In genomic region chr8:121880818-121881217, GRCm38 (mm10) we compare ENCODE assay signal across 18 mouse cellular contexts. TPM values are rescaled to one million over a fixed set of nuclear protein-coding genes. Genes with fewer than 3 reads are reported as not detected.
DNase-seq lines count a peak whose midpoint lies in the region; ATAC-seq and TF ChIP-seq lines count a peak whose summit lies in the region.
"Had no signal": no experiment of that assay in that cellular context is flagged by ENCODE, and none has a peak within 500 bp of the region (broad histone marks: within the 10 kb centered on the region; RNA-seq: fewer than 3 reads in every experiment).

No protein-coding gene starts in this region.

- H3K36me3 ChIP-seq in heart, postnatal 0 days (replicated peaks; ENCODE audit: control insufficient read depth, insufficient read depth, low read length): peaks cover 25% of the 10 kb centered on the region
- peaks cover 6% of the 10 kb centered on the region; the same call in 1 of the 2 replicates for H3K36me3 ChIP-seq in lung, embryonic 16.5 days (ENCODE audit: control insufficient read depth, insufficient read depth, low read length)
- peaks cover 50% of the 10 kb centered on the region for H3K36me3 ChIP-seq in limb, embryonic 10.5 days

- H3K4me3 ChIP-seq in heart, postnatal 0 days (ENCODE audit: low read depth, low read length): no peak overlapping the region
- H3K4me3 ChIP-seq in lung, embryonic 16.5 days (ENCODE audit: low read length): no peak overlapping the region
- H3K4me3 ChIP-seq in limb, embryonic 10.5 days: no peak overlapping the region
- H3K4me3 ChIP-seq: embryonic facial prominence, embryonic 12.5 days; gastrocnemius, adult 2 months; liver, embryonic 12.5 days; megakaryocyte, embryonic 14.5 days had no signal

- DNase-seq in heart, postnatal 0 days (ENCODE audit: low spot score): peak; percentile 65
- DNase-seq in heart, postnatal 25 days (ENCODE audit: low spot score): no peak
- DNase-seq in lung, postnatal 14 days: no peak
- DNase-seq in NIH3T3 (ENCODE audit: low read depth): peak; percentile 36
- peak; percentile 27 to 40 for DNase-seq in kidney, postnatal 36 days
- DNase-seq in limb, embryonic 10.5 days (ENCODE audit: low spot score): no peak
- DNase-seq: cerebellum, adult 11-12 months; forebrain, postnatal 0 days; gastrocnemius, adult 2 months; layer of hippocampus, postnatal 36 days; left cerebral cortex, postnatal 4 days had no signal

- no peak overlapping the region for H3K4me2 ChIP-seq in heart, postnatal 0 days (ENCODE audit: low read depth, low read length)
- H3K4me2 ChIP-seq in lung, embryonic 16.5 days (ENCODE audit: low read depth, low read length): no peak overlapping the region
- H3K4me2 ChIP-seq: embryonic facial prominence, embryonic 12.5 days; liver, embryonic 12.5 days had no signal

- peak; percentile 81 for ATAC-seq in heart, postnatal 0 days (ENCODE audit: insufficient read depth, low read depth)
- peak; percentile 74 for ATAC-seq in lung, embryonic 16.5 days (ENCODE audit: low read depth)
- ATAC-seq: CD4-positive, CD25-positive, alpha-beta regulatory T cell, adult 4 months; forebrain, postnatal 0 days; hindbrain, embryonic 16.5 days; liver, embryonic 12.5 days had no signal

- H3K4me1 ChIP-seq in heart, postnatal 0 days (ENCODE audit: control insufficient read depth, insufficient read depth): peaks cover 18% of the 10 kb centered on the region
- H3K4me1 ChIP-seq in lung, embryonic 16.5 days (replicated peaks; ENCODE audit: control insufficient read depth, insufficient read depth, low read length): no peaks in the 10 kb centered on the region; the same call in 1 of the 2 replicates
- peaks cover 4% of the 10 kb centered on the region for H3K4me1 ChIP-seq in limb, embryonic 10.5 days
- H3K4me1 ChIP-seq: embryonic facial prominence, embryonic 12.5 days had no signal

- H3K27me3 ChIP-seq in heart, postnatal 0 days (ENCODE audit: control insufficient read depth, insufficient read depth, low read length): no peaks in the 10 kb centered on the region
- H3K27me3 ChIP-seq in lung, embryonic 16.5 days (ENCODE audit: control insufficient read depth, insufficient read depth, low read depth, low read length): no peaks in the 10 kb centered on the region
- H3K27me3 ChIP-seq in limb, embryonic 10.5 days (ENCODE audit: low read depth, poor library complexity, severe bottlenecking): no peaks in the 10 kb centered on the region
- H3K27me3 ChIP-seq: embryonic facial prominence, embryonic 12.5 days; liver, embryonic 12.5 days; megakaryocyte, embryonic 14.5 days had no signal

- TF ChIP-seq CTCF in heart, postnatal 0 days (IDR thresholded peaks at IDR 0.05; ENCODE audit: low read depth): no peak

- H3K9me3 ChIP-seq in heart, postnatal 0 days (replicated peaks; ENCODE audit: control insufficient read depth, low read length): no peaks in the 10 kb centered on the region
- H3K9me3 ChIP-seq in lung, embryonic 16.5 days (ENCODE audit: control insufficient read depth, low read length): no peaks in the 10 kb centered on the region
- H3K9me3 ChIP-seq in limb, embryonic 10.5 days (replicated peaks): no peaks in the 10 kb centered on the region
- H3K9me3 ChIP-seq: embryonic facial prominence, embryonic 12.5 days; liver, embryonic 12.5 days; megakaryocyte, embryonic 14.5 days had no signal

- no peak for TF ChIP-seq EP300 in heart, postnatal 0 days (IDR thresholded peaks at IDR 0.05; ENCODE audit: low read depth)

- intact Hi-C loops in heart, postnatal 25 days (cut with DNase I): no loop called here

- 8% methylated on average over 1 of the region's 1 CpGs for WGBS in heart, postnatal 0 days
- 35% methylated on average over 1 of the region's 1 CpGs for WGBS in lung, embryonic 16.5 days
- WGBS in limb, embryonic 10.5 days: 85% methylated on average over 1 of the region's 1 CpGs

- H3K9ac ChIP-seq in heart, postnatal 0 days (replicated peaks; ENCODE audit: low read depth, low read length): no peak overlapping the region
- no peak overlapping the region for H3K9ac ChIP-seq in lung, embryonic 16.5 days (ENCODE audit: low read length)
- H3K9ac ChIP-seq: embryonic facial prominence, embryonic 12.5 days; forebrain, postnatal 0 days; liver, embryonic 12.5 days had no signal

- peak overlapping the region; percentile 34; the same call in 1 of the 2 replicates for H3K27ac ChIP-seq in heart, postnatal 0 days (ENCODE audit: low read depth)
- no peak overlapping the region for H3K27ac ChIP-seq in lung, embryonic 16.5 days (ENCODE audit: low read length)
- H3K27ac ChIP-seq in limb, embryonic 10.5 days: no peak overlapping the region
- H3K27ac ChIP-seq: embryonic facial prominence, embryonic 12.5 days; gastrocnemius, adult 2 months; kidney, postnatal 0 days; liver, embryonic 12.5 days had no signal

RNA-seq across cellular contexts. Expression of gene Slc7a5, which starts 26.7 kb away (rescaled TPM):
- 24.7 and 27.1 TPM in 2 replicates for total RNA-seq in heart, postnatal 0 days (2014; rRNA removed; ENCODE audit: low replicate concordance)
- 5.8 and 7.1 TPM in 2 replicates for polyA plus RNA-seq in heart, postnatal 0 days (2015; fragmentation: Nextera tagmentation; extraction: Ambion mirVana)
- total RNA-seq in heart, postnatal 25 days (2021): 1 to 10 TPM; 3.2 to 4.9 TPM
- 10.4 and 10.7 TPM in 2 replicates for polyA plus RNA-seq in lung, embryonic 16.5 days (2015; fragmentation: Nextera tagmentation; extraction: Ambion mirVana)
- polyA plus RNA-seq in limb, embryonic 10.5 days (2016; fragmentation: Nextera tagmentation; extraction: Ambion mirVana): 16.8 and 19.3 TPM in 2 replicates

RNA-seq across cellular contexts. Expression of gene Klhdc4, which starts 51.4 kb away (rescaled TPM):
- total RNA-seq in heart, postnatal 0 days (2014; rRNA removed; ENCODE audit: low replicate concordance): 9.4 and 16.0 TPM in 2 replicates
- 13.1 and 13.9 TPM in 2 replicates for polyA plus RNA-seq in heart, postnatal 0 days (2015; fragmentation: Nextera tagmentation; extraction: Ambion mirVana)
- 10 to 100 TPM; 13.4 to 14.1 TPM for total RNA-seq in heart, postnatal 25 days (2021)
- polyA plus RNA-seq in lung, embryonic 16.5 days (2015; fragmentation: Nextera tagmentation; extraction: Ambion mirVana): 33.2 and 34.6 TPM in 2 replicates
- 64.2 and 64.4 TPM in 2 replicates for polyA plus RNA-seq in limb, embryonic 10.5 days (2016; fragmentation: Nextera tagmentation; extraction: Ambion mirVana)

Comparison
In these comparisons a context has a peak if more than half of its experiments do, and no peak if none do; other contexts are left out.
1. DNase-seq: peak in heart, postnatal 0 days (single experiment), NIH3T3 (single experiment) and kidney, postnatal 36 days (2 of 2); none in heart, postnatal 25 days (single experiment), lung, postnatal 14 days (single experiment) and limb, embryonic 10.5 days (single experiment).